Mouse (Mus musculus) spleen, embryonic (tissue): ENCODE measurements around the gene Ilf3.

ENCODE experiments used
- CTCF ChIA-PET: fragments of 350-600 bp; sonication (Branson Sonifier 250); formaldehyde crosslinking; loops from one replicate; lab custom pipeline; 2022; lab: Charles Lee

Gene Ilf3

GRCm38 (mm10) chr9:21434410-21434809 is 66.7 kb downstream of the Ilf3 start:
- CTCF ChIA-PET: no interaction called here

GRCm38 (mm10) chr9:21435777-21436635 is 68.3 kb downstream of the Ilf3 start:
- CTCF ChIA-PET: no interaction called here

- CTCF ChIA-PET: no interaction called here
Observed at GRCm38 (mm10) chr9:21437577-21437976, 69.9 kb downstream of the Ilf3 start.

GRCm38 (mm10) chr9:21438219-21438618 is 70.5 kb downstream of the Ilf3 start:
- CTCF ChIA-PET: no interaction called here

GRCm38 (mm10) chr9:21439456-21439855 is 71.8 kb downstream of the Ilf3 start:
- CTCF ChIA-PET: no interaction called here

- CTCF ChIA-PET: no interaction called here
Observed at GRCm38 (mm10) chr9:21439914-21440313, 72.2 kb downstream of the Ilf3 start.

- CTCF ChIA-PET: no interaction called here
Observed at GRCm38 (mm10) chr9:21440387-21440786, 72.7 kb downstream of the Ilf3 start.

- CTCF ChIA-PET: no interaction called here
Observed at GRCm38 (mm10) chr9:21443853-21444252, 76.2 kb downstream of the Ilf3 start.

GRCm38 (mm10) chr9:21444574-21444973 is 76.9 kb downstream of the Ilf3 start:
- CTCF ChIA-PET: interaction anchor here (0.6 kb wide), 1 partner anchor 87 kb away, joined by 5 read pairs; no protein-coding TSS in a partner anchor

- CTCF ChIA-PET: interaction anchor here (0.6 kb wide), 1 partner anchor 88 kb away, joined by 5 read pairs; no protein-coding TSS in a partner anchor
Observed at GRCm38 (mm10) chr9:21445081-21445744, 77.5 kb downstream of the Ilf3 start.

- CTCF ChIA-PET: no interaction called here
Observed at GRCm38 (mm10) chr9:21447778-21448177, 80.1 kb downstream of the Ilf3 start.

GRCm38 (mm10) chr9:21449710-21450109 is 82.0 kb downstream of the Ilf3 start:
- CTCF ChIA-PET: interaction anchor here (0.5 kb wide), 1 partner anchor 8 kb away, joined by 3 read pairs; no protein-coding TSS in a partner anchor

- CTCF ChIA-PET: no interaction called here
Observed at GRCm38 (mm10) chr9:21450270-21450669, 82.6 kb downstream of the Ilf3 start.

- CTCF ChIA-PET: interaction anchor here (0.6 kb wide), 1 partner anchor 310 kb away, joined by 14 read pairs; no protein-coding TSS in a partner anchor
Observed at GRCm38 (mm10) chr9:21451391-21451790, 83.7 kb downstream of the Ilf3 start.

- CTCF ChIA-PET: no interaction called here
Observed at GRCm38 (mm10) chr9:21451870-21452269, 84.2 kb downstream of the Ilf3 start.

- CTCF ChIA-PET: no interaction called here
Observed at GRCm38 (mm10) chr9:21453003-21453402, 85.3 kb downstream of the Ilf3 start.

GRCm38 (mm10) chr9:21453459-21453858 is 85.8 kb downstream of the Ilf3 start:
- CTCF ChIA-PET: no interaction called here

- CTCF ChIA-PET: no interaction called here
Observed at GRCm38 (mm10) chr9:21454556-21454955, 86.9 kb downstream of the Ilf3 start.
